Mouse (Mus musculus) megakaryocyte, embryonic 14.5 days (primary cell): ENCODE data around the gene Eno1.

Experiments
- FLI1 ChIP-seq: IDR thresholded peaks from 2 replicates; pipeline ENCODE4 v1.6.1; 2012; ENCODE audit warnings: low read length, inconsistent platforms, mixed read lengths
- GATA1 ChIP-seq: IDR thresholded peaks from 3 replicates; pipeline ENCODE4 v1.6.1; 2012; ENCODE audit warnings: mixed read lengths, low read length, inconsistent platforms, borderline replicate concordance

GRCm38 (mm10) chr4:150231871-150232270 is 4.7 kb upstream of the Eno1 start:
- TF ChIP-seq GATA1 = no peak
- no peak for TF ChIP-seq FLI1
